Mouse (Mus musculus): ENCODE results near the gene Epb41l2. TPM values are rescaled to one million over a fixed set of nuclear protein-coding genes. Genes with fewer than 3 reads are reported as not detected.

The Epb41l2 gene
- polyA plus RNA-seq, 1 experiment, result 181 TPM

GRCm38 (mm10) chr10:25453772-25454171, 94.2 kb downstream of the Epb41l2 start:
- no peaks in the 10 kb centered on the region for H3K4me1 ChIP-seq (ENCODE audit: control insufficient read depth, insufficient read depth, low read length)
- no peak for TF ChIP-seq EP300 (IDR thresholded peaks at IDR 0.05; ENCODE audit: insufficient read depth, low read depth, low read length)
- TF ChIP-seq POLR2A (IDR thresholded peaks at IDR 0.05; ENCODE audit: insufficient read depth, low read length), result no peak
- TF ChIP-seq CTCF (IDR thresholded peaks at IDR 0.05; ENCODE audit: low read depth, low read length), result no peak
- H3K4me3 ChIP-seq (ENCODE audit: low read depth, low read length), result no peak overlapping the region
- no peaks in the 10 kb centered on the region for H3K9me3 ChIP-seq (replicated peaks; ENCODE audit: control insufficient read depth, insufficient read depth, low read length, poor library complexity, severe bottlenecking)
- H3K27me3 ChIP-seq (ENCODE audit: control insufficient read depth, insufficient read depth, low read length, poor library complexity, severe bottlenecking), result no peaks in the 10 kb centered on the region
- no peak overlapping the region for H3K27ac ChIP-seq (ENCODE audit: insufficient read depth, low read length)
- no peaks in the 10 kb centered on the region for H3K36me3 ChIP-seq (ENCODE audit: control insufficient read depth, insufficient read depth, low read length, poor library complexity, severe bottlenecking)
- H3K9ac ChIP-seq (ENCODE audit: low read depth, poor library complexity, severe bottlenecking), result no peak overlapping the region

GRCm38 (mm10) chr10:25457118-25457517, 97.5 kb downstream of the Epb41l2 start:
- H3K9ac ChIP-seq (ENCODE audit: low read depth, poor library complexity, severe bottlenecking), result no peak overlapping the region
- H3K4me1 ChIP-seq (ENCODE audit: control insufficient read depth, insufficient read depth, low read length), result no peaks in the 10 kb centered on the region
- H3K9me3 ChIP-seq (replicated peaks; ENCODE audit: control insufficient read depth, insufficient read depth, low read length, poor library complexity, severe bottlenecking), result no peaks in the 10 kb centered on the region
- H3K27ac ChIP-seq (ENCODE audit: insufficient read depth, low read length), result no peak overlapping the region
- no peaks in the 10 kb centered on the region for H3K27me3 ChIP-seq (ENCODE audit: control insufficient read depth, insufficient read depth, low read length, poor library complexity, severe bottlenecking)
- H3K36me3 ChIP-seq (ENCODE audit: control insufficient read depth, insufficient read depth, low read length, poor library complexity, severe bottlenecking), result no peaks in the 10 kb centered on the region
- no peak overlapping the region for H3K4me3 ChIP-seq (ENCODE audit: low read depth, low read length)
- no peak for TF ChIP-seq CTCF (IDR thresholded peaks at IDR 0.05; ENCODE audit: low read depth, low read length)
- no peak for TF ChIP-seq EP300 (IDR thresholded peaks at IDR 0.05; ENCODE audit: insufficient read depth, low read depth, low read length)
- TF ChIP-seq POLR2A (IDR thresholded peaks at IDR 0.05; ENCODE audit: insufficient read depth, low read length), result no peak

- no peak for TF ChIP-seq CTCF (IDR thresholded peaks at IDR 0.05; ENCODE audit: low read depth, low read length)
- no peak for TF ChIP-seq EP300 (IDR thresholded peaks at IDR 0.05; ENCODE audit: insufficient read depth, low read depth, low read length)
- TF ChIP-seq POLR2A (IDR thresholded peaks at IDR 0.05; ENCODE audit: insufficient read depth, low read length), result no peak
Observed at GRCm38 (mm10) chr10:25457996-25458395, 98.4 kb downstream of the Epb41l2 start.

GRCm38 (mm10) chr10:25461832-25462231, 102.2 kb downstream of the Epb41l2 start:
- no peak overlapping the region for H3K27ac ChIP-seq (ENCODE audit: insufficient read depth, low read length)
- no peaks in the 10 kb centered on the region for H3K27me3 ChIP-seq (ENCODE audit: control insufficient read depth, insufficient read depth, low read length, poor library complexity, severe bottlenecking)
- no peak for TF ChIP-seq POLR2A (IDR thresholded peaks at IDR 0.05; ENCODE audit: insufficient read depth, low read length)
- no peak for TF ChIP-seq CTCF (IDR thresholded peaks at IDR 0.05; ENCODE audit: low read depth, low read length)
- TF ChIP-seq EP300 (IDR thresholded peaks at IDR 0.05; ENCODE audit: insufficient read depth, low read depth, low read length), result no peak
- H3K4me3 ChIP-seq (ENCODE audit: low read depth, low read length), result no peak overlapping the region
- H3K9me3 ChIP-seq (replicated peaks; ENCODE audit: control insufficient read depth, insufficient read depth, low read length, poor library complexity, severe bottlenecking), result no peaks in the 10 kb centered on the region
- no peak overlapping the region for H3K9ac ChIP-seq (ENCODE audit: low read depth, poor library complexity, severe bottlenecking)
- H3K36me3 ChIP-seq (ENCODE audit: control insufficient read depth, insufficient read depth, low read length, poor library complexity, severe bottlenecking), result no peaks in the 10 kb centered on the region
- H3K4me1 ChIP-seq (ENCODE audit: control insufficient read depth, insufficient read depth, low read length), result no peaks in the 10 kb centered on the region

More at GRCm38 (mm10) chr10:25457996-25458395, 98.4 kb downstream of the Epb41l2 start:
- Histone ChIP-seq H3K4me3 (ENCODE audit: low read depth, low read length) (no peak overlapping the region), H3K27ac (ENCODE audit: insufficient read depth, low read length) (no peak overlapping the region), H3K4me1 (ENCODE audit: control insufficient read depth, insufficient read depth, low read length) (no peaks in the 10 kb centered on the region), H3K9ac (ENCODE audit: low read depth, poor library complexity, severe bottlenecking) (no peak overlapping the region), H3K36me3 (ENCODE audit: control insufficient read depth, insufficient read depth, low read length, poor library complexity, severe bottlenecking) (no peaks in the 10 kb centered on the region), H3K27me3 (ENCODE audit: control insufficient read depth, insufficient read depth, low read length, poor library complexity, severe bottlenecking) (no peaks in the 10 kb centered on the region), H3K9me3 (replicated peaks; ENCODE audit: control insufficient read depth, insufficient read depth, low read length, poor library complexity, severe bottlenecking) (no peaks in the 10 kb centered on the region)

GRCm38 (mm10) chr10:25462669-25463068, 103.1 kb downstream of the Epb41l2 start:
- Histone ChIP-seq H3K9ac (ENCODE audit: low read depth, poor library complexity, severe bottlenecking) (no peak overlapping the region), H3K27ac (ENCODE audit: insufficient read depth, low read length) (no peak overlapping the region), H3K36me3 (ENCODE audit: control insufficient read depth, insufficient read depth, low read length, poor library complexity, severe bottlenecking) (no peaks in the 10 kb centered on the region), H3K9me3 (replicated peaks; ENCODE audit: control insufficient read depth, insufficient read depth, low read length, poor library complexity, severe bottlenecking) (no peaks in the 10 kb centered on the region), H3K27me3 (ENCODE audit: control insufficient read depth, insufficient read depth, low read length, poor library complexity, severe bottlenecking) (no peaks in the 10 kb centered on the region), H3K4me3 (ENCODE audit: low read depth, low read length) (no peak overlapping the region), H3K4me1 (ENCODE audit: control insufficient read depth, insufficient read depth, low read length) (no peaks in the 10 kb centered on the region)
- TF ChIP-seq EP300 (IDR thresholded peaks at IDR 0.05; ENCODE audit: insufficient read depth, low read depth, low read length) (no peak), CTCF (IDR thresholded peaks at IDR 0.05; ENCODE audit: low read depth, low read length) (no peak), POLR2A (IDR thresholded peaks at IDR 0.05; ENCODE audit: insufficient read depth, low read length) (no peak)

GRCm38 (mm10) chr10:25466493-25466892, 106.9 kb downstream of the Epb41l2 start:
- no peaks in the 10 kb centered on the region for H3K27me3 ChIP-seq (ENCODE audit: control insufficient read depth, insufficient read depth, low read length, poor library complexity, severe bottlenecking)
- H3K36me3 ChIP-seq (ENCODE audit: control insufficient read depth, insufficient read depth, low read length, poor library complexity, severe bottlenecking), result peaks cover 5% of the 10 kb centered on the region; the same call in 1 of the 2 replicates
- H3K27ac ChIP-seq (ENCODE audit: insufficient read depth, low read length), result no peak overlapping the region
- TF ChIP-seq POLR2A (IDR thresholded peaks at IDR 0.05; ENCODE audit: insufficient read depth, low read length), result no peak
- TF ChIP-seq CTCF (IDR thresholded peaks at IDR 0.05; ENCODE audit: low read depth, low read length), result no peak
- no peak for TF ChIP-seq EP300 (IDR thresholded peaks at IDR 0.05; ENCODE audit: insufficient read depth, low read depth, low read length)
- H3K9ac ChIP-seq (ENCODE audit: low read depth, poor library complexity, severe bottlenecking), result no peak overlapping the region
- no peak overlapping the region for H3K4me3 ChIP-seq (ENCODE audit: low read depth, low read length)
- no peaks in the 10 kb centered on the region for H3K4me1 ChIP-seq (ENCODE audit: control insufficient read depth, insufficient read depth, low read length)
- H3K9me3 ChIP-seq (replicated peaks; ENCODE audit: control insufficient read depth, insufficient read depth, low read length, poor library complexity, severe bottlenecking), result no peaks in the 10 kb centered on the region

Measured in ES-Bruce4 (cell line).